Mouse (Mus musculus): ENCODE data around the gene Ahnak. TPM values are rescaled to one million over a fixed set of nuclear protein-coding genes. Genes with fewer than 3 reads are reported as not detected.

The Ahnak gene
- total RNA-seq, 1 experiment: 155 TPM

- H3K36me3 ChIP-seq (ENCODE audit: control insufficient read depth, insufficient read depth, low read length, poor library complexity, severe bottlenecking): no peaks in the 10 kb centered on the region
- peaks cover 0 to 5% of the 10 kb centered on the region in 2 experiments; a peak in 1 of 4 replicates for H3K4me1 ChIP-seq (ENCODE audit: control insufficient read depth in 2 of 2, insufficient read depth in 2 of 2, low read length in 2 of 2, poor library complexity in 1 of 2)
- H3K4me3 ChIP-seq (ENCODE audit: insufficient read depth in 1 of 2, low read depth in 1 of 2, low read length in 2 of 2, poor library complexity in 1 of 2, severe bottlenecking in 1 of 2): no peak overlapping the region
- no peak overlapping the region for H3K9ac ChIP-seq (ENCODE audit: insufficient read depth, low read depth, low read length, poor library complexity, severe bottlenecking)
- in situ Hi-C loops (cut with MboI; ENCODE audit: low sequenced_read_pairs in 2 of 2, unreplicated experiment in 2 of 2): no loop called here
- no peak for TF ChIP-seq CHD2 (IDR thresholded peaks at IDR 0.05; ENCODE audit: low read depth, low read length)
- TF ChIP-seq HCFC1 (IDR thresholded peaks at IDR 0.05; ENCODE audit: borderline replicate concordance, insufficient read depth, low read length): no peak
- no peak for TF ChIP-seq ZNF384 (IDR thresholded peaks at IDR 0.05; ENCODE audit: low read depth, low read length)
- TF ChIP-seq MAFK (IDR thresholded peaks at IDR 0.05; ENCODE audit: insufficient read depth, low read depth, low read length): no peak
- no peak overlapping the region for H3K27ac ChIP-seq (ENCODE audit: insufficient read depth, low read depth, low read length, poor library complexity, severe bottlenecking)
- H3K9me3 ChIP-seq (ENCODE audit: control insufficient read depth, insufficient read depth, low read depth, low read length): no peaks in the 10 kb centered on the region
- DNase-seq (ENCODE audit: low read depth, low spot score): no peak
These were observed 74.7 kb downstream of the Ahnak start for GRCm38 (mm10) chr19:9063831-9064230.

- H3K36me3 ChIP-seq (ENCODE audit: control insufficient read depth, insufficient read depth, low read length, poor library complexity, severe bottlenecking): no peaks in the 10 kb centered on the region
- no peaks in the 10 kb centered on the region for H3K9me3 ChIP-seq (ENCODE audit: control insufficient read depth, insufficient read depth, low read depth, low read length)
- no peak overlapping the region for H3K4me3 ChIP-seq (ENCODE audit: insufficient read depth in 1 of 2, low read depth in 1 of 2, low read length in 2 of 2, poor library complexity in 1 of 2, severe bottlenecking in 1 of 2)
- no peak overlapping the region for H3K9ac ChIP-seq (ENCODE audit: insufficient read depth, low read depth, low read length, poor library complexity, severe bottlenecking)
- in situ Hi-C loops (cut with MboI; ENCODE audit: low sequenced_read_pairs in 2 of 2, unreplicated experiment in 2 of 2): no loop called here
- peaks cover 0 to 5% of the 10 kb centered on the region in 2 experiments; a peak in 1 of 4 replicates for H3K4me1 ChIP-seq (ENCODE audit: control insufficient read depth in 2 of 2, insufficient read depth in 2 of 2, low read length in 2 of 2, poor library complexity in 1 of 2)
- no peak for DNase-seq (ENCODE audit: low read depth, low spot score)
- TF ChIP-seq CHD2 (IDR thresholded peaks at IDR 0.05; ENCODE audit: low read depth, low read length) (no peak), ZC3H11A (IDR thresholded peaks at IDR 0.05; ENCODE audit: borderline replicate concordance, low read depth, low read length) (no peak), ZNF384 (IDR thresholded peaks at IDR 0.05; ENCODE audit: low read depth, low read length) (no peak), HCFC1 (IDR thresholded peaks at IDR 0.05; ENCODE audit: borderline replicate concordance, insufficient read depth, low read length) (no peak), MAFK (IDR thresholded peaks at IDR 0.05; ENCODE audit: insufficient read depth, low read depth, low read length) (no peak)
- no peak overlapping the region for H3K27ac ChIP-seq (ENCODE audit: insufficient read depth, low read depth, low read length, poor library complexity, severe bottlenecking)
These were observed 76.8 kb downstream of the Ahnak start for GRCm38 (mm10) chr19:9065621-9066561.

- TF ChIP-seq CHD2 (IDR thresholded peaks at IDR 0.05; ENCODE audit: low read depth, low read length) (no peak), ZNF384 (IDR thresholded peaks at IDR 0.05; ENCODE audit: low read depth, low read length) (no peak), ZC3H11A (IDR thresholded peaks at IDR 0.05; ENCODE audit: borderline replicate concordance, low read depth, low read length) (no peak), HCFC1 (IDR thresholded peaks at IDR 0.05; ENCODE audit: borderline replicate concordance, insufficient read depth, low read length) (no peak), MAFK (IDR thresholded peaks at IDR 0.05; ENCODE audit: insufficient read depth, low read depth, low read length) (no peak)
- H3K9ac ChIP-seq (ENCODE audit: insufficient read depth, low read depth, low read length, poor library complexity, severe bottlenecking): no peak overlapping the region
- H3K9me3 ChIP-seq (ENCODE audit: control insufficient read depth, insufficient read depth, low read depth, low read length): no peaks in the 10 kb centered on the region
- in situ Hi-C loops (cut with MboI; ENCODE audit: low sequenced_read_pairs in 2 of 2, unreplicated experiment in 2 of 2): no loop called here
- H3K4me1 ChIP-seq (ENCODE audit: control insufficient read depth in 2 of 2, insufficient read depth in 2 of 2, low read length in 2 of 2, poor library complexity in 1 of 2): peaks cover 0 to 5% of the 10 kb centered on the region in 2 experiments; a peak in 1 of 4 replicates
- H3K36me3 ChIP-seq (ENCODE audit: control insufficient read depth, insufficient read depth, low read length, poor library complexity, severe bottlenecking): no peaks in the 10 kb centered on the region
- H3K27ac ChIP-seq (ENCODE audit: insufficient read depth, low read depth, low read length, poor library complexity, severe bottlenecking): no peak overlapping the region
- no peak for DNase-seq (ENCODE audit: low read depth, low spot score)
- no peak overlapping the region for H3K4me3 ChIP-seq (ENCODE audit: insufficient read depth in 1 of 2, low read depth in 1 of 2, low read length in 2 of 2, poor library complexity in 1 of 2, severe bottlenecking in 1 of 2)
These were observed 78.2 kb downstream of the Ahnak start for GRCm38 (mm10) chr19:9067292-9067691.

GRCm38 (mm10) chr19:9069687-9070307 lies 80.7 kb downstream of the Ahnak start:
- in situ Hi-C loops (cut with MboI; ENCODE audit: low sequenced_read_pairs in 2 of 2, unreplicated experiment in 2 of 2): no loop called here
- Histone ChIP-seq H3K27ac (ENCODE audit: insufficient read depth, low read depth, low read length, poor library complexity, severe bottlenecking) (no peak overlapping the region), H3K36me3 (ENCODE audit: control insufficient read depth, insufficient read depth, low read length, poor library complexity, severe bottlenecking) (no peaks in the 10 kb centered on the region), H3K9me3 (ENCODE audit: control insufficient read depth, insufficient read depth, low read depth, low read length) (no peaks in the 10 kb centered on the region), H3K4me3 (ENCODE audit: insufficient read depth in 1 of 2, low read depth in 1 of 2, low read length in 2 of 2, poor library complexity in 1 of 2, severe bottlenecking in 1 of 2) (no peak overlapping the region), H3K4me1 (ENCODE audit: control insufficient read depth in 2 of 2, insufficient read depth in 2 of 2, low read length in 2 of 2, poor library complexity in 1 of 2) (peaks cover under 1 to 16% of the 10 kb centered on the region in 2 experiments; a peak in 2 of 4 replicates), H3K9ac (ENCODE audit: insufficient read depth, low read depth, low read length, poor library complexity, severe bottlenecking) (no peak overlapping the region)
- no peak for DNase-seq (ENCODE audit: low read depth, low spot score)
- TF ChIP-seq ZC3H11A (IDR thresholded peaks at IDR 0.05; ENCODE audit: borderline replicate concordance, low read depth, low read length): no peak
- TF ChIP-seq CHD2 (IDR thresholded peaks at IDR 0.05; ENCODE audit: low read depth, low read length): no peak
- TF ChIP-seq HCFC1 (IDR thresholded peaks at IDR 0.05; ENCODE audit: borderline replicate concordance, insufficient read depth, low read length): no peak
- no peak for TF ChIP-seq MAFK (IDR thresholded peaks at IDR 0.05; ENCODE audit: insufficient read depth, low read depth, low read length)
- TF ChIP-seq ZNF384 (IDR thresholded peaks at IDR 0.05; ENCODE audit: low read depth, low read length): no peak

Measured in ES-E14 (cell line).